Mouse (Mus musculus): ENCODE measurements at regions not wholly inside any gene's neighbourhood (a gene's known extent, or its start where the extent isn't known, plus 50 kb on each side); places are given as distances from the start of the nearest gene placed in this dataset.

DNA sequence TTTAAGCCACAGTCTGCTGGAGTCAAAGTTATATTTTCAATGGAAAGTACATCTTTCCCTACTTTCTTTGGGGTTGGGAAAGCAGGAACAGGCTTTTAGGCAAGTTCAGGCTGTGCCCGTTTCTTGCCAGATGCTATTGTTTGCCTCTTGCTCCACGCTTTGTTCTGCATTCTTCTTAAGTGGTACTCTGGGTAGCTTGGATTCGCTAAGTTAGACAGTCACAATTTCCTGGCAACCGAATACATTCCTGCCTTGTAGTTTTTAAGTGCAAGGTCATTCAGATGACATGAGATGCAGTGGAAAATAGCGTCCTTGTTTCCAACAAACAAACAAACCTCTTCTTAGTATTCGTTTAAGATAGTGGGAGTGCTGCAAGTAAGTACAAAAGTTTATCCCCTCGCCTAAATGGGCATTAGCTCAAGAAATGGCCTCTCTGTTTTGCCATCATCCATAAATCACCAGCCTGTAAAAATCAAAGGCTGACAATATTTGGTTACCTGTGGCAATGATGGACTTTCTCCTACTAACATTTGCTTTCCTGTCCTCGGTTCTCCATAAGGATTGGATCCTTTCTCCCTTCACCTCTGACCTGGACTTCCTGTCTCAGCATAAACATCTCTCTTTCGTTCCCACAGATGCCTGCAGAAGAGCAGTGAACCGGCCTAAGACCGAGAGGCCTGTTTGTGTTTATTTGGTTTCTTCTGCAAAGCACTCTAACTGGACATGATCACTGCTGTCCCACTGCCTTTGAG, 485.3 kb downstream of the Slc4a3 start:
- H3K9me3 ChIP-seq (replicated peaks; ENCODE audit: control insufficient read depth, low read length): no peaks in the 10 kb centered on the region
- H3K9ac ChIP-seq (ENCODE audit: low read length): no peak overlapping the region
- no peaks in the 10 kb centered on the region for H3K27me3 ChIP-seq (replicated peaks; ENCODE audit: control insufficient read depth, insufficient read depth, low read length)
- H3K4me2 ChIP-seq (ENCODE audit: low read length): no peak overlapping the region
- ATAC-seq (no peak), DNase-seq (ENCODE audit: low spot score) (no peak)
- WGBS: 69% methylated on average over 11 of the region's 11 CpGs
- no peak overlapping the region for H3K4me3 ChIP-seq (ENCODE audit: low read depth, low read length)
- H3K36me3 ChIP-seq (ENCODE audit: control insufficient read depth, insufficient read depth, low read length): no peaks in the 10 kb centered on the region
- H3K27ac ChIP-seq (ENCODE audit: low read depth, low read length): no peak overlapping the region
- H3K4me1 ChIP-seq (ENCODE audit: control insufficient read depth, insufficient read depth, low read length): peaks cover 9% of the 10 kb centered on the region; the same call in 1 of the 2 replicates

DNA sequence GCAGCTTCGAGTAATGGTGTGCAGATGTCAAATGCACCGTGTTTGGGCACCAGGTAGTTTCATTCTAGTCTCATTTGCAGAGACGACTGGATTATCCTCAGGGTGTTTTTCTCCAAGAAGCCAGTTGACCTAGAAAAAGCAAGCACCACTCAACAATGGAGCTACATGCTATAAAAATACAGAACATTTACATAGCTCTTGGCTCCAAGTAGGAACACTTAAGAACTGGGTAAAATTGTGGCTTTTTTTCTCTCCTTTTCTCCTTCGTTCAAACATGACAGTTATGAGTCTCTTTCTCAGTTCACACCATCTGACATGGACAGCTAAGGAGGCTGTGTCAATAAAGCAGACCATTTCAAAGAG, 485.8 kb downstream of the Slc4a3 start:
- Histone ChIP-seq H3K4me1 (ENCODE audit: control insufficient read depth, insufficient read depth, low read length) (peaks cover 9% of the 10 kb centered on the region; the same call in 1 of the 2 replicates), H3K4me3 (ENCODE audit: low read depth, low read length) (no peak overlapping the region), H3K4me2 (ENCODE audit: low read length) (no peak overlapping the region), H3K27ac (ENCODE audit: low read depth, low read length) (no peak overlapping the region), H3K9ac (ENCODE audit: low read length) (no peak overlapping the region), H3K9me3 (replicated peaks; ENCODE audit: control insufficient read depth, low read length) (no peaks in the 10 kb centered on the region), H3K36me3 (ENCODE audit: control insufficient read depth, insufficient read depth, low read length) (no peaks in the 10 kb centered on the region), H3K27me3 (replicated peaks; ENCODE audit: control insufficient read depth, insufficient read depth, low read length) (no peaks in the 10 kb centered on the region)
- DNase-seq (ENCODE audit: low spot score) (no peak), ATAC-seq (no peak)
- WGBS: 75% methylated on average over 4 of the region's 4 CpGs

- Histone ChIP-seq H3K27me3 (replicated peaks; ENCODE audit: control insufficient read depth, insufficient read depth, low read length) (no peaks in the 10 kb centered on the region), H3K4me2 (ENCODE audit: low read length) (no peak overlapping the region), H3K27ac (ENCODE audit: low read depth, low read length) (no peak overlapping the region), H3K9me3 (replicated peaks; ENCODE audit: control insufficient read depth, low read length) (no peaks in the 10 kb centered on the region), H3K9ac (ENCODE audit: low read length) (no peak overlapping the region), H3K4me3 (ENCODE audit: low read depth, low read length) (no peak overlapping the region), H3K36me3 (ENCODE audit: control insufficient read depth, insufficient read depth, low read length) (no peaks in the 10 kb centered on the region), H3K4me1 (ENCODE audit: control insufficient read depth, insufficient read depth, low read length) (peaks cover 9% of the 10 kb centered on the region; the same call in 1 of the 2 replicates)
- DNase-seq (ENCODE audit: low spot score) (no peak), ATAC-seq (no peak)
- 94% methylated on average over 3 of the region's 3 CpGs for WGBS
Observed at GRCm38 (mm10) chr1:76032626-76033025, 486.6 kb downstream of the Slc4a3 start.

DNA sequence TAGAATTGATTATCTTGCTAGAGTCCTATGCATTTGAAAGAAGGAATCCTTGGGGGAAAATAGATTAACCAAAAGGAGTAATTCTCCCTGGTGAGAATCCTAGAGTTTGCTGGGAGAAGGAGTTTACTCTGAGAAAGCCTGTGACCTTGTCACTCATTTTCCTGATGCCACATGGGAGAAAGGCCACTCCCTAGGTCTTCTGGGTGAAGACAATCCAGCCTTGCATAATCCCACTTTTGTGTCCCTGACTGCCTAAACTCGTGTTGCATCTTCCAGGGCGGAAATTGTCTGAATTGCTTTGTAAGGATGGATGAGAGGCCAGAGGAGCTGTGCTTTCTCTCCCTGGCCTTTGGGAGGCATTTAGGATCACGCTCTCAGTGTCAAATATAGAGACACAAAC, 490.2 kb downstream of the Slc4a3 start:
- Histone ChIP-seq H3K4me2 (ENCODE audit: low read length) (no peak overlapping the region), H3K4me1 (ENCODE audit: control insufficient read depth, insufficient read depth, low read length) (no peaks in the 10 kb centered on the region), H3K9ac (ENCODE audit: low read length) (no peak overlapping the region), H3K27ac (ENCODE audit: low read depth, low read length) (no peak overlapping the region), H3K4me3 (ENCODE audit: low read depth, low read length) (no peak overlapping the region), H3K9me3 (replicated peaks; ENCODE audit: control insufficient read depth, low read length) (no peaks in the 10 kb centered on the region), H3K36me3 (ENCODE audit: control insufficient read depth, insufficient read depth, low read length) (no peaks in the 10 kb centered on the region), H3K27me3 (replicated peaks; ENCODE audit: control insufficient read depth, insufficient read depth, low read length) (no peaks in the 10 kb centered on the region)
- DNase-seq (ENCODE audit: low spot score) (no peak), ATAC-seq (no peak)
- WGBS: 25% methylated on average over 3 of the region's 3 CpGs

DNA sequence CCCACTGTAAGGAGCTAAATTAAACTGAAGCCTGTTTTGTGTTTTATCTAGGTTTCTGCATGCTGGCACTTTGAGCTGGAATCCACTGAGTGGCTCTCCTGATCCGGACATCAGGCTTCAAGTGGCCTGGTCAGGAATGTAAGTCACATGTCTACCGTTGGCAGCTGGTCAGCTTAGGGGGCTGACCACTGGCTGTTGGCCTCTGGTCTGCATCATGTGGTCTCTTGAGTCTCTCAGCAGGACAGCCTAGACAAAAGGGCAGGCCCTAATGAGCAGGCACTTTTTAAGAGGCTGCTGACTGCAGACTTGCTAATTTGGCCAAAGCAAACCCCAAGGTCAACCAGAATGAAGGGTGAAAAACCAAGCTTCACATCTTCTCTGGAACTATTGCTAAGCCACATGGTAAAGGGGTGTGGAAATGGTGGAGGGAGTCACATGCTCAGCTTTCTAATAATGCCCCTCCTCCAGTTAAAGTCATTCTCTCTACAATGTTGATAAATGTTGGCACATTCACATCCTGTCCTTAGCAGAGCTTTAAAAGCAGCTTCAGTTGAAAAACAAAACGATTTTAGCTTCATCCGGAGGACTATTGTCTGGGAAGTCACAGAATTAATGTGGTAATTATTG, 493.1 kb downstream of the Slc4a3 start:
- Histone ChIP-seq H3K4me2 (ENCODE audit: low read length) (no peak overlapping the region), H3K4me1 (ENCODE audit: control insufficient read depth, insufficient read depth, low read length) (no peaks in the 10 kb centered on the region), H3K36me3 (ENCODE audit: control insufficient read depth, insufficient read depth, low read length) (no peaks in the 10 kb centered on the region), H3K9ac (ENCODE audit: low read length) (no peak overlapping the region), H3K9me3 (replicated peaks; ENCODE audit: control insufficient read depth, low read length) (no peaks in the 10 kb centered on the region), H3K27me3 (replicated peaks; ENCODE audit: control insufficient read depth, insufficient read depth, low read length) (no peaks in the 10 kb centered on the region), H3K27ac (ENCODE audit: low read depth, low read length) (no peak overlapping the region), H3K4me3 (ENCODE audit: low read depth, low read length) (no peak overlapping the region)
- no peak for DNase-seq (ENCODE audit: low spot score)
- ATAC-seq: no peak
- WGBS: 53% methylated on average over 4 of the region's 4 CpGs

GRCm38 (mm10) chr1:76039661-76040060, 493.6 kb downstream of the Slc4a3 start:
- 81% methylated on average over 4 of the region's 4 CpGs for WGBS
- Histone ChIP-seq H3K27ac (ENCODE audit: low read depth, low read length) (no peak overlapping the region), H3K4me3 (ENCODE audit: low read depth, low read length) (no peak overlapping the region), H3K9ac (ENCODE audit: low read length) (no peak overlapping the region), H3K4me2 (ENCODE audit: low read length) (no peak overlapping the region), H3K9me3 (replicated peaks; ENCODE audit: control insufficient read depth, low read length) (no peaks in the 10 kb centered on the region), H3K27me3 (replicated peaks; ENCODE audit: control insufficient read depth, insufficient read depth, low read length) (no peaks in the 10 kb centered on the region), H3K36me3 (ENCODE audit: control insufficient read depth, insufficient read depth, low read length) (no peaks in the 10 kb centered on the region), H3K4me1 (ENCODE audit: control insufficient read depth, insufficient read depth, low read length) (no peaks in the 10 kb centered on the region)
- DNase-seq (ENCODE audit: low spot score) (no peak), ATAC-seq (no peak)

DNA sequence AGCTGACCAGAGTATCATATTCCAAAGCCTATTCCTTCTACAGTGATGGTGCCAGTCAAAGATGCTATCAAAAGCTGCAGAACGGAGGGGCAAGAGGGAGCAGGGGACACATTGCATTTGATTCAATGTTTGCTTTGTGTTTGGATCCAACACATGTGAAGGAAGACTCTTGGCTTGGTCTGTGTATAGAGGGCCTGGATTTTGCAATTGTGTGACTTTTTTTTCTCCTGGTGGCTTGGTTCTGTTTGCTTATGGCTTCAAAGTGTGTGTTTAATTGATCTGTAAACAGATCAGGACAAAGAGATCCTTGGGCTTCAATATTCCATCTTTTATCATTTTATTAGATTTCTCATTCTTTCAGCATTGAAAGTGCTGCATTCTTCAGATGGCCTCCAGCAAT, 504.2 kb downstream of the Slc4a3 start:
- 0 out of 2 replicates have a peak, but pooled peaks cover 5% of the 10 kb centered on the region for H3K4me1 ChIP-seq (ENCODE audit: control insufficient read depth, insufficient read depth, low read length)
- no peak for DNase-seq (ENCODE audit: low spot score)
- ATAC-seq: no peak
- H3K36me3 ChIP-seq (ENCODE audit: control insufficient read depth, insufficient read depth, low read length): no peaks in the 10 kb centered on the region
- H3K27me3 ChIP-seq (replicated peaks; ENCODE audit: control insufficient read depth, insufficient read depth, low read length): no peaks in the 10 kb centered on the region
- no peaks in the 10 kb centered on the region for H3K9me3 ChIP-seq (replicated peaks; ENCODE audit: control insufficient read depth, low read length)
- no peak overlapping the region for H3K4me2 ChIP-seq (ENCODE audit: low read length)
- H3K27ac ChIP-seq (ENCODE audit: low read depth, low read length): no peak overlapping the region
- no peak overlapping the region for H3K9ac ChIP-seq (ENCODE audit: low read length)
- WGBS: 87% methylated on average over 1 of the region's 1 CpGs
- H3K4me3 ChIP-seq (ENCODE audit: low read depth, low read length): no peak overlapping the region

DNA sequence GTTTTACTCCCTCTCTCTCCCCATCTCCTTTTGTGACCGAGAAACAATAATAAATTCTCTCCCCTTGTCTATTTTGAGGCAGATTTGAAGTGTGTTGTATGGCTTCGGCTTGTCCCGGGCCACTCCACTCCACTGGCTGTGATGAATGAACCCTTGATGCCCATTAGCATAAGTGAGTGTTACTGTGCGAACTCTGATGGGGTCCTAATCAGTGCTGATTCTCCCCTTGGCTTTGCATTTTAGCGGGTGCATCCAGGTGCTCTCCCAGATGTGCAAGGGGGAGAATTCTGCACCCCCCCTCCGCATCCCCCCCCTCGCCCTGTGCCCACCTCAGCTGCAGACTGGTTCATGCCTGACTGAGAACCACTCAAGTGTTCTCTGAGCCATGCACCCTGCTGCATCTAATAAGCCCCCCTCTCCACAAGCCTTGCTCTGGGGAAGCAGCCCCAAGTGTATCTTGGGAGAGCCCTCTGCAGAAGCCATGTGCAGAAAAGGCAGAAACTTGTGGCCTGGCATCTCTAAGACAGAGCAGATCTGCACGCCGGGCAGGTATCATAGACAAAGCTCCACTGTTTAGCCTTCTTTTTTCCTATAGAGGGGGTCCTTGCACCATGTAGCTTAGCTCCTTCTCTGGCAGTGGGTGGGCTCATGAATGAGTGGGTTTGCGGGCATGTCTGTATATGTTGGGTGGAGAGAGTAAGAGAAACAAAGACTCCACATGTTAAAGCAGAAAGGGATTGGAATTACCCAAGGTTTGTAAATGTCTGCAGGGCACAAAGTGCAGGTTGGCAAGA, 507.5 kb downstream of the Slc4a3 start:
- H3K4me2 ChIP-seq (ENCODE audit: low read length): no peak overlapping the region
- no peak overlapping the region for H3K4me3 ChIP-seq (ENCODE audit: low read depth, low read length)
- ATAC-seq (peak; percentile 77), DNase-seq (ENCODE audit: low spot score) (peak; percentile 31)
- H3K36me3 ChIP-seq (ENCODE audit: control insufficient read depth, insufficient read depth, low read length): no peaks in the 10 kb centered on the region
- no peak overlapping the region for H3K27ac ChIP-seq (ENCODE audit: low read depth, low read length)
- no peaks in the 10 kb centered on the region for H3K9me3 ChIP-seq (replicated peaks; ENCODE audit: control insufficient read depth, low read length)
- no peak overlapping the region; the same call in 1 of the 2 replicates for H3K9ac ChIP-seq (ENCODE audit: low read length)
- WGBS: 39% methylated on average over 10 of the region's 10 CpGs
- H3K4me1 ChIP-seq (ENCODE audit: control insufficient read depth, insufficient read depth, low read length): 0 out of 2 replicates have a peak, but pooled peaks cover 5% of the 10 kb centered on the region
- no peaks in the 10 kb centered on the region for H3K27me3 ChIP-seq (replicated peaks; ENCODE audit: control insufficient read depth, insufficient read depth, low read length)
